Mouse (Mus musculus) liver, embryonic 14.5 days (tissue): ENCODE measurements at regions not wholly inside any gene's neighbourhood (a gene's known extent, or its start where the extent isn't known, plus 50 kb on each side); places are given as distances from the start of the nearest gene placed in this dataset.

Source experiments
- CTCF ChIP-seq: IDR thresholded peaks from 2 replicates; pipeline ENCODE4 v1.5.1; 2016; ENCODE audit warnings: antibody characterized with exemption, low read depth, control low read depth
- EP300 ChIP-seq: IDR thresholded peaks from 2 replicates; pipeline ENCODE4 v1.6.1; 2016; ENCODE audit warnings: antibody characterized with exemption, low read depth

DNA sequence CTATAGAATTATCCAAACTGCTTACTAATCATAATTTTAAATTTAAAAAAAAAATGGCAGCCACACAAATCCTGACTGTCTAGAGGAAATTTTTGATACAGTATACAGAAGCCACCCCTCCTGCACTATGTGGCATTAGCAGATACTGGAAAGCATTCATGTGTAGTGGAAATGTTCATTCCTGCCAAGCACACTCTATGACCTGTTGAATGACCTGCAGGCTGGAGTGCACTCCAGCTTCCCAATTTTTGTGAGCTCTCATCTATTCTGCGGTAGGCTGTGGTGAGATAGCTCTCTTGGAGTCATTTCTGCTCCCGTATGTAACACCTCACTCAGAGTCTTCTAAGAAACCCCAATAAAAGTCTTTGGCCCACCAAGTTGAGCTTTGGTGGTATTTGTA is 382.5 kb downstream of the Nedd1 start:
- TF ChIP-seq EP300 (no peak), CTCF (no peak)
